Mouse (Mus musculus): ENCODE data around the gene Shisal2a. TPM values are rescaled to one million over a fixed set of nuclear protein-coding genes. Genes with fewer than 3 reads are reported as not detected.

Gene Shisal2a
- polyA plus RNA-seq, 1 experiment from 2014 or later = 3.5 TPM

DNA sequence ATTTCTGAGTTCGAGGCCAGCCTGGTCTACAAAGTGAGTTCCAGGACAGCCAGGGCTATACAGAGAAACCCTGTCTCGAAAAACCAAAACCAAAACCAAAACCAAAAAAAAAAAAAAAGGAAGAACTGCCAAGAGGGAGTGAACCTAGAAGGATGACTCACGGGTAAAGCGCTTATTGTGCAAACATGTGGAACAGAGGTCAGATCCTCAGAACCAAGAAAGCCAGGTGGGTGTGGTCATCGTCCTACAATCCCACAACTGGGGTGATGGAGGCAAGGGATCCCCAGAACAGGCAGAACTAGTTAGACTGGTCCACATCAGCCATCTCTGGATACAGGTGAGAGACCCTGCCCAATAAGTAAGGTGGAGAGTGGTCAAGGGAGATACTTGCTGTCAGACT lies 36.0 kb downstream of the Shisal2a start:
- 88% methylated on average over 5 of the region's 5 CpGs for WGBS
- peaks cover 53% of the 10 kb centered on the region for H3K4me1 ChIP-seq
- no peak for DNase-seq (ENCODE audit: low spot score)
- H3K4me3 ChIP-seq = no peak overlapping the region
- no peaks in the 10 kb centered on the region for H3K9me3 ChIP-seq
- no peaks in the 10 kb centered on the region for H3K36me3 ChIP-seq
- H3K27me3 ChIP-seq (ENCODE audit: insufficient read depth, poor library complexity, severe bottlenecking) = no peaks in the 10 kb centered on the region
- H3K27ac ChIP-seq = no peak overlapping the region; the same call in 1 of the 2 replicates

DNA sequence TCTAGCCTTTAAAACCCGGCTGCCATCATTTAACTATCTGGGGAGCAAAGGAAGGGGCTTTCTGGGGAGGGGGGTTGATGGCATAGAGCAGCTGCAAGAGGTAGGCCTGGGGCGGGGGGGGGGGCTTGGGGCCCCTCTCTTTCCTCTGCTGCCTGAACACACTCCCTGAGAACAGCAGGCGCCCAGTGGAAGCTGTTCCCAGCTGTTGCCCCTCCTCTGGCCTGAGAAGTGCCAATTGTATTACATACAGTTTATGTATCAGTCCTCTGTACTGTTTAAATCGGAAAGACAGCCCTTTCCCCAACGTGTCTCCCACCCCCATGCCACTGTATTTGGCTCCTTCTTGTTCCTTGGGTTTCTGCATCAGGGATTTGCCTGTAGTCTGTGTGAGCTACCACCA lies 37.3 kb downstream of the Shisal2a start:
- Histone ChIP-seq H3K27me3 (ENCODE audit: insufficient read depth, poor library complexity, severe bottlenecking) (no peaks in the 10 kb centered on the region), H3K9me3 (no peaks in the 10 kb centered on the region), H3K27ac (peak overlapping the region; percentile 37), H3K36me3 (no peaks in the 10 kb centered on the region; the same call in 1 of the 2 replicates), H3K4me3 (no peak overlapping the region), H3K4me1 (peaks cover 46% of the 10 kb centered on the region)
- 54% methylated on average over 5 of the region's 5 CpGs for WGBS
- DNase-seq (ENCODE audit: low spot score) = no peak

DNA sequence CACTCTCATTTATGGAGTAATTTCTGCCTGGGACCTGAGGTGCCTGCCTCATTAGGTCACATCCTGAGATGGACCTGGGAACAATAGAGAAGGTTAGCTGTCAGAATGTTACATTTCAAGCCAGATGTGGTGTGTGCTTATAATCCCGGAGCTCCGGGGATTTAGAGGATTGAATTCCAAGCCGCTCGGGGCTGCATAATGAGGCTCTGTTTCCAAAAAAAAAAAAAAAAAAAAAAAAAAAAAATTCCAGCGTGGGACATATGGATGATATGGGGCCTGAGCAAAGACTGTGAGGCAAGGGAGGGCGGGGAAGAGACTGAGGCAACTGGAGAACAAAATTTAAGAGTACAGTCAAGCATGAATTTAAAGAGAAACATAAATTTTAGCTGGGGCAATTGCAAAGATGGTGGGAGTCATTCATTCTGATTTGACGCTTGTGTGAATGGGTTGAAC lies 38.5 kb downstream of the Shisal2a start:
- Histone ChIP-seq H3K9me3 (no peaks in the 10 kb centered on the region), H3K36me3 (peaks cover 10% of the 10 kb centered on the region), H3K4me3 (no peak overlapping the region), H3K27me3 (ENCODE audit: insufficient read depth, poor library complexity, severe bottlenecking) (no peaks in the 10 kb centered on the region), H3K4me1 (peaks cover 34% of the 10 kb centered on the region), H3K27ac (0 out of 2 replicates have a peak overlapping the region, but pooled peaks have one; percentile 22)
- 41% methylated on average over 7 of the region's 7 CpGs for WGBS
- DNase-seq (ENCODE audit: low spot score) = no peak

DNA sequence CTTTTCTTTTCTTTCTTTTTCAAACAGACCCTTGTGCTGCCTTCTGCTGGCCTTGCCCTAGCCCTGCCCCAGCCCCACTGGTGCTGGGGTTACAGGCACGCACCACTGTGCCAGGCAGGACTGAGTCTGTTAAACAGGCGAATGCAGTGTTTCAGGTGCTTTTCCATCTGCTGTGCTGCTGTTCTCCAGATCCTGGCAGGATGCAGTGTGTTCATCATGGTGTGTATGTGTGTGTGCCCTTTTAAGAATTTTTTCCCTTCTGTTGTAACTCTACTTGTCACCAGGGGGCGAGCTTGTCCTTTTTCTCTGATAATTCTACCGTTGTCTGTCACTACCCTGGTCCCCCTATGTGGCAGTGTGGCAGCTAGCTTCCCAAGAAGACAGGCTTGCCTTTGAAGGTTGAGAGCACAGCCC lies 43.9 kb downstream of the Shisal2a start:
- 19% methylated on average over 4 of the region's 4 CpGs for WGBS
- DNase-seq (ENCODE audit: low spot score) = no peak
- H3K27ac ChIP-seq = no peak overlapping the region
- no peak overlapping the region for H3K4me3 ChIP-seq
- H3K4me1 ChIP-seq = peaks cover 7% of the 10 kb centered on the region
- H3K27me3 ChIP-seq (ENCODE audit: insufficient read depth, poor library complexity, severe bottlenecking) = no peaks in the 10 kb centered on the region
- H3K36me3 ChIP-seq = peaks cover 53% of the 10 kb centered on the region
- H3K9me3 ChIP-seq = no peaks in the 10 kb centered on the region

DNA sequence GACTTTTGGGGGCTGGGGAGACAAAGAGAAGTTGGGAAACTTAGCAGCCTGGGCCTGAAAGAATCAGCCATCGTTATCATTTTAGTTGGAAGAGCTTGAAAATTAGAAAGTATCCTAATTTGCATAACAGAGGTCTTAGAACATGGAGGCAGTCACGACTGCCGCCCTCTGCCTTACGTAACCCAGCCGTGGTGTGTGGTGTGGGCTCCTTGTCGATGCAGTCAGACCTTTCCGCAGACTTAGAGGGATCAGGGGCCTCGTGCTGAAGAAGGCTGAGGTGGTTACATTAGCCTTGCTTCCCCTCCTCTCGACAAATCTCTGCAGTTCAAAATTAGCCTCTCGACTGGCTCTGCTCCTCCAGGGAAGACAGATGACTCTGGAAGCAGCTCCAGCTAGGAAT lies 44.3 kb downstream of the Shisal2a start:
- H3K27me3 ChIP-seq (ENCODE audit: insufficient read depth, poor library complexity, severe bottlenecking) = no peaks in the 10 kb centered on the region
- 66% methylated on average over 10 of the region's 10 CpGs for WGBS
- no peaks in the 10 kb centered on the region for H3K9me3 ChIP-seq
- H3K27ac ChIP-seq = no peak overlapping the region
- H3K4me3 ChIP-seq = no peak overlapping the region
- H3K4me1 ChIP-seq = peaks cover 7% of the 10 kb centered on the region
- DNase-seq (ENCODE audit: low spot score) = no peak
- peaks cover 58% of the 10 kb centered on the region for H3K36me3 ChIP-seq

DNA sequence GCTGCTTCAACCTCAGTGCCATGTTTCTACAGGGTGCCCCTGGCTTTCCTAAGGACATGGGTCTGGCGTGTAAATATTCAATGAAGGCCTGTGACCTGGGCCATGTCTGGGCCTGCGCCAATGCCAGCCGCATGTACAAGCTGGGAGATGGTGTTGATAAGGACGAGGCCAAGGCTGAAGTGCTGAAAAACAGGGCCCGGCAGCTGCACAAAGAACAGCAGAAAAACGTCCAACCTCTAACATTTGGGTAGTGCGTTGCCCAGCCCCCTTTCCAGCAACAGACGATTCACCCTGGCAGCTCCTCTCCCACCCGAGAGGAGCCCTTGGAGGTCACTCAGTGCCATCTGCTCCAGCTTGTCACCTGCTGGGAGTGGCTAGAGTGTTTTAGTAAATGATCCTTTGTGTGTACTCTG lies 44.8 kb downstream of the Shisal2a start:
- no peaks in the 10 kb centered on the region for H3K27me3 ChIP-seq (ENCODE audit: insufficient read depth, poor library complexity, severe bottlenecking)
- H3K9me3 ChIP-seq = no peaks in the 10 kb centered on the region
- H3K36me3 ChIP-seq = peaks cover 62% of the 10 kb centered on the region
- 70% methylated on average over 9 of the region's 9 CpGs for WGBS
- no peak overlapping the region for H3K4me3 ChIP-seq
- DNase-seq (ENCODE audit: low spot score) = no peak
- peaks cover 7% of the 10 kb centered on the region for H3K4me1 ChIP-seq
- no peak overlapping the region for H3K27ac ChIP-seq

DNA sequence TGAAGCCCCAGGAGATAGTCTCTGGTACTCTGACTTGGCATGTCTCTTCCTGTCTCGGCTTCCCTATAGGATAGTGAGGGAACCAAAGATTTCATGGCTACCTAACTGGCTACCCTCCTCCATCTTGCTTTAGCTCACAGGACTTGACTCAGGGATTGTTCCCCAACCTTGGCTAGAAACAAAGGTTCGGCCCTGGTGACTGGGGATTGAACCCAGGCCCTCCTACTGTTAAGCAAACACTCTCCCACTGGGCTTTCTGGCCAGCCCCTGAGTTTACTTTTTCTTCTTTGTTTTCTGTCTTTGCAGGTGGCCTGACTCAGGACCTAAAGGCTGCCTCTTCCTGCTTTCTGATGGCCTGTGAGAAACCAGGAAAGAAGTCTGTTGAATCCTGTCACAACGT lies 45.3 kb downstream of the Shisal2a start:
- no peak overlapping the region for H3K27ac ChIP-seq
- no peak for DNase-seq (ENCODE audit: low spot score)
- peaks cover 67% of the 10 kb centered on the region for H3K36me3 ChIP-seq
- no peaks in the 10 kb centered on the region for H3K27me3 ChIP-seq (ENCODE audit: insufficient read depth, poor library complexity, severe bottlenecking)
- H3K9me3 ChIP-seq = no peaks in the 10 kb centered on the region
- 48% methylated on average over 3 of the region's 3 CpGs for WGBS
- H3K4me1 ChIP-seq = peaks cover 7% of the 10 kb centered on the region
- no peak overlapping the region for H3K4me3 ChIP-seq

DNA sequence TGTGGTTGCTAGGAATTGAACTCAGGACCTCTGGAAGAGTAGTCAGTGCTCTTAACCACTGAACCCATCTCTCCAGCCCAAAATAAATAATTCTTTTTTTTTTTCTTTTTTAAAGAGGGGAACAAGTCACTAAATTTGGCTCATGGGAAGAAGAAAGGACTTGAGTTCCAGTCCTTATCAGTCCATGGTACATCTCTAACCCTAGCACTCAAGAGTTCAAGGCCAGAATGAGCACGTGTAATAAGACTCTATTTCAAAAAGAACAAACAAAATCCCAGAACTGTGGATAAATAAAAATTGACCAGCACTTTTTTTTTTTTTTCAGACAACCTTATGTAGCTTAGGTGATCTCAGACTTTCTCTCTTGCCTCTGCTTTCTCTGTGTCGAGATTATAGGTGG lies 46.4 kb downstream of the Shisal2a start:
- Histone ChIP-seq H3K27ac (no peak overlapping the region), H3K4me3 (no peak overlapping the region), H3K36me3 (peaks cover 78% of the 10 kb centered on the region), H3K4me1 (peaks cover 11% of the 10 kb centered on the region), H3K9me3 (no peaks in the 10 kb centered on the region), H3K27me3 (ENCODE audit: insufficient read depth, poor library complexity, severe bottlenecking) (no peaks in the 10 kb centered on the region)
- whole genome bisulfite sequencing = 71% methylated on average over 2 of the region's 2 CpGs
- no peak for DNase-seq (ENCODE audit: low spot score)

DNA sequence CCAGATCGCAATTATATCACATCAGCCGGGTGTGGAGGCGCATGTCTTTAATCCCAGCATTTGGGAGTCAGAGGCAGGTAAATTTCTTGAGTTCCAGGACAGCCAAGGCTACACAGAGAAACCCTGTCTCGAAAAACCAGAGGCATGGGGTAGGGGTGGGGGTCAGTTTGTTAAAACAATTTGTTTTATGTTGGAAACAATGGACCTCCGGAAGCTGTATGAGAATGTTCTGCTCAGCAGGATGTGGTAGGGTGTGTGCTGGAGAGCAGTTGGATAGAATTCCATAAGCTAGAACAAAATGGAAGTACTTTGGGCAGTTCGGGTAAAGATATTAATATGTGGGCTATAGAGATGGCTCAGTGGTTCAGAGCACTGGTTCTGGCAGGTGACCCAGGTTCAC lies 47.7 kb downstream of the Shisal2a start:
- WGBS = 89% methylated on average over 6 of the region's 6 CpGs
- H3K9me3 ChIP-seq = no peaks in the 10 kb centered on the region
- no peaks in the 10 kb centered on the region for H3K27me3 ChIP-seq (ENCODE audit: insufficient read depth, poor library complexity, severe bottlenecking)
- no peak overlapping the region for H3K4me3 ChIP-seq
- no peak for DNase-seq (ENCODE audit: low spot score)
- no peak overlapping the region for H3K27ac ChIP-seq
- peaks cover 81% of the 10 kb centered on the region for H3K36me3 ChIP-seq
- H3K4me1 ChIP-seq = peaks cover 11% of the 10 kb centered on the region

DNA sequence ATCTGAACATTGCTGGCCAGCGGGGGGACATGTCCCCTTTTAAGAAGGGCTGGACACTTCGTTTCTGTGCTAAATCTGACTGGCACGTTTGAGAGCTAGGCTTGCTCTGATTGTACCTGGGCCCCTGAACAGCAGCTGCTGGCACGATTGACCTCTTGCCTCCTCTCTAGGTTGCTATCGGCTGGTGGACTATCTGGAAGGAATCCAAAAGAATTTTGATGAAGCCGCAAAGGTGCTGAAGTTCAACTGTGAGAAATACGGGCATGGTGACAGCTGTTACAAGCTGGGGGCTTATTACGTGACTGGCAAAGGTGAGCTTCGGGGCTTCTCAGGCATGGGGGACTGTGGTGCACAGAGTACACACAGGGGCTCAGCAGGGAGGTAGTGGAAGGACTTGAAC lies 51.1 kb downstream of the Shisal2a start:
- WGBS = 77% methylated on average over 9 of the region's 9 CpGs
- no peaks in the 10 kb centered on the region for H3K9me3 ChIP-seq
- DNase-seq (ENCODE audit: low spot score) = no peak
- H3K27ac ChIP-seq = no peak overlapping the region
- peaks cover 12% of the 10 kb centered on the region for H3K4me1 ChIP-seq
- H3K4me3 ChIP-seq = no peak overlapping the region
- no peaks in the 10 kb centered on the region for H3K27me3 ChIP-seq (ENCODE audit: insufficient read depth, poor library complexity, severe bottlenecking)
- H3K36me3 ChIP-seq = peaks cover 60% of the 10 kb centered on the region

DNA sequence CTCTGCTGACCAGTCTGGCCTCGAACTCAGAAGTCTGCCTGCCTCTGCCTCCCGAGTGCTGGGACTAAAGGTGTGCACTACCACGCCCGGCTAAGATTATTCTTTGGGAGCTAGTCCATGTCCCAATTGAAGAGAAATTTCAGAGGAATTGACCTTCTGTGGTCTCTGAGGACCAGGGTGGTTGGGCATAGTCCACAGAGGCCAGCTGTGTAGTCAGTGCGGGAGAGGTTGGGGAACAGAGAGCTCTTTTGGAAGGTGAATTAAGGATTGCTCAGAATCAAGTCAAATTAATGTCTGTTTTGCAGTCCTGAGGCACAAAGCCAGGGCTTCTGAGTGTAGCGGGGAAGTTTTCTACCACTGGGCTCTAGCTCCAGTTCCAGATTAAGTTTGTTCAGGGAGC lies 53.3 kb downstream of the Shisal2a start:
- Histone ChIP-seq H3K4me1 (peaks cover 12% of the 10 kb centered on the region), H3K27me3 (ENCODE audit: insufficient read depth, poor library complexity, severe bottlenecking) (no peaks in the 10 kb centered on the region), H3K27ac (no peak overlapping the region), H3K9me3 (no peaks in the 10 kb centered on the region), H3K36me3 (peaks cover 42% of the 10 kb centered on the region), H3K4me3 (no peak overlapping the region)
- DNase-seq (ENCODE audit: low spot score) = no peak
- 93% methylated on average over 6 of the region's 6 CpGs for WGBS

DNA sequence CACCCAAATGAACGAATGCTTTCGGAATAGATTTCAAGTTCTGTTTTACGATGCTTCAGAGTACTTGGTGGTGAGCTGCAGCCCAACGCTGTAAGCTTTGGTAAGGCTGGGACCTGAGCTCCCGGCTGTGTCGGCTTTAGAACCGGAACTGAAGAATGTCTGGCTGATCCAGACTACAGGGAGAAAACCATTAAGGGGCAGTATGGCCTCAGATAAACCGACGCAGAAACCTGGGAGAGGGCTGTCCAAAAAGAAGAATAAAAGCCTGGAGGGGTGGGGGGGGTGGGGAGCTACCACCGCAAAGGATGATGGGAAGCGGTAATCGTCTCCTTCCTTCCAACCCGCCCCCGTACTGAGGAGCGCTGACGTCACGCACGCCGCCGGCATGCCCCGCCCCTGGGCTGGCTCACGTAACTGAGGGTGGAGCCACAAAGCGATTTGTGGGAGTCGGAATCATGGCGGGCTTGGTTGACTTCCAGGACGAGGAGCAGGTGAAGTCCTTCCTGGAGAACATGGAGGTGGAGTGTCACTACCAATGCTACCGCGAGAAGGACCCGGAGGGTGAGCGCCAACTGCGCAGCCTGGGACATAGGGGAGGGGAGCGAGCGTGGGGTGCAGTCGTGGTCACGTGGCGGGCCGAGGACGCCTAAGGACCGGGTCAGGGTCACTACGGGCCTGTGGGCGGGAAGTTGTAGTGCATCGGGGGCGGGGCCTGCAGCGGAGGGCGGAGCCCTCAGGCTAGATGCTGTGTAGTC lies 55.2 kb downstream of the Shisal2a start, which contains the start of gene Coa7:
TSS of gene Coa7 (plus strand) at position 411 of the 755 bp plus-strand sequence.
- H3K9me3 ChIP-seq = no peaks in the 10 kb centered on the region
- DNase-seq (ENCODE audit: low spot score) = peak; percentile 99
- H3K4me1 ChIP-seq = peaks cover 12% of the 10 kb centered on the region
- peak within 1 kb of the TSS; percentile 75 for H3K4me3 ChIP-seq
- peak within 1 kb of the TSS; percentile 96 for H3K27ac ChIP-seq
- peaks cover 24% of the 10 kb centered on the region for H3K36me3 ChIP-seq
- H3K27me3 ChIP-seq (ENCODE audit: insufficient read depth, poor library complexity, severe bottlenecking) = no peaks in the 10 kb centered on the region
- WGBS = under 1% methylated on average over 44 of the region's 45 CpGs

DNA sequence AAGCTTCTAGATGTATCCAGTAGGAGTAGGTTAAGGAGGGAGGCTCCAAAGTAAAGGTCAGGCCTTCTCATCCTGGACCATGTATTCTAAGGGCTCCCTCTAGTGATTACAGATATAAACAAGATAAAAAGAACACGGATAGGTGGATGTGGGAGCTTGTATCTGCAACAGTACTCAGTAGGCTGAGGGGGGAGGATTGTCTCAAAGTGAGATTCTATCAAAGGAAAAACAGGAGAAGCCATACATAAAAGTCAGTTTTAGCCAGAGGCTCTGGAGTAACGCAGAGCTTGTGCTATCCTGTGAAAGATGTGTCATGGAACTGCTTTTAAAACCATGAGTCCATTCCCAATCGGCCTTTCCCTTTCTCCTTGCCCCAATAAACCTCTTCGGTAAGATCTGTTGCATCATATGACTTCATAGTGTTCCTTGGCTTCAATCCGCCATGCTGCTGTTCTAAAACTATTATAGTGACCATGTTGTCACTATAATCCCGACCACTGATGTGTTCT lies 56.0 kb downstream of the Shisal2a start:
- WGBS = 37% methylated on average over 6 of the region's 6 CpGs
- peak overlapping the region; percentile 75 for H3K4me3 ChIP-seq
- DNase-seq (ENCODE audit: low spot score) = no peak
- H3K27me3 ChIP-seq (ENCODE audit: insufficient read depth, poor library complexity, severe bottlenecking) = no peaks in the 10 kb centered on the region
- H3K9me3 ChIP-seq = no peaks in the 10 kb centered on the region
- peaks cover 16% of the 10 kb centered on the region for H3K36me3 ChIP-seq
- peak overlapping the region; percentile 96 for H3K27ac ChIP-seq
- H3K4me1 ChIP-seq = peaks cover 12% of the 10 kb centered on the region

Data from heart, embryonic 10.5 days (tissue).